Mouse (Mus musculus) activated CD4-positive, CD25-positive, alpha-beta regulatory T cell, adult 4 months (primary cell): ENCODE results near the gene Mrpl2. TPM values are rescaled to one million over a fixed set of nuclear protein-coding genes. Genes with fewer than 3 reads are reported as not detected.

ENCODE experiments used
- ATAC-seq: one replicate; pipeline ENCODE4 v1.8.0; 2017
- polyA plus RNA-seq, 2 experiments: library from polyadenylated mRNA; unstranded; fragments of 100-300 nt; shearing (Covaris generic); gene quantifications; one replicate each; pipeline ENCODE4 v1.2.1; 2017

The Mrpl2 gene
- polyA plus RNA-seq, result 10 to 100 TPM; 67.3 to 68.4 TPM

DNA sequence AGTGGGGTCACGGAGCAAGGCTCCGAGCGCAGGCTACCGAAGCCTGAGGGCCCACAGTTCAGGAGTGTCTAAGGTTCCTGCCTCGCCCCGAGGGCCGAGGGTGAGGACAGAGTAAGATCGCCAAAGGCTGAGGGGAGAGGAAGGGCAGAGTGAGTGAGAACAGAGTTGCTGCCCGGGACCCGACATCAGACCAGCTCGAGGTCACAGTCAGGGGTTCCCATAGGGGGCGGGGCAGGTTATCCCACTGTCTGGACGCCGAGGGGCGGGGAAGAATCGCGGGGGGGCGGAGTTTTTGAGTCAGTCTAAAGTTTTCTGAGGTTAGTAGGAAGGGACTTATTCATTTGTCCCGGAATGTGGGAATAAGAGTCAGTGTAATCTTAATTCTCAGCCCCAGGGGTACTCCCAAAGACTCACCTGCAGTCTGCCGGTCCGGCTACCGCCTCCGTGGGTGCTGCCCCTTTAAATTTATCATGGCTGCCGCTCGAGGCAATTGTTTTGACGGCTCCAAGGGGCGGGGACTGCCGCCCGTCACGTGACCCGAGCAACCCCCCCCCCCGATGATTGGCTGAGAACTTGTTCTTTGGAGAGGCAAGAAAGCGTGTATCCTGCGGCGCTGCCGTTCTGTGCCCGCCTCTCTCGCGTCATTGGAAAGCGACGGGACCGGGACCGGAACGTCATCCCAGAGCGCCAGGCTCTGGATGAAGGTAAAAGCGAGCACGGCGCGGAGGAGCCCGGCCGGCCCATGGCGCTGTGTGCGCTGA is at the start of gene Mrpl2, which contains the start of gene Klc4:
Gene Mrpl2 (plus strand): TSS at position 669 of the 761 bp plus-strand sequence.
Gene Klc4 (minus strand): TSS at position 462 of the 761 bp plus-strand sequence.
- peak; percentile 77 for ATAC-seq

DNA sequence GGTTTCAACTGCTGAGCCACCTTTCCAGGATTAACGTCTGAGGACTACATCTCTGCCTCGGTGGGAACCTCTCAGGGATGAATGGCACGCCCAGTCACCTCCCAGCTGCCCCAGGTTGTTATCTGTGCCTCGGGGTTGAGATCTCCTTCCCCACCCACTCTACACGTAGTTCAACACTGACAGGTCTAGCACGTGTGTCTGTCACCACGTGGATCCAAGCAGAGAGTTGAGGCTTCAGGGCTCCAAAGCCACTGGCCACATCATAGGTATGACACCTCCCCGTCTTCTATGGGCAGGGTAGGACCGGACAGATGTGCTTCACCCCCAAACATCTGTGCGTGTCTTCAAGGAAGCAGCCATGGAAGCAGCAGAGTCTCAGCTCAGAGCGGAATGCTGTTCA is 48.1 kb upstream of the Mrpl2 start:
- no peak for ATAC-seq

DNA sequence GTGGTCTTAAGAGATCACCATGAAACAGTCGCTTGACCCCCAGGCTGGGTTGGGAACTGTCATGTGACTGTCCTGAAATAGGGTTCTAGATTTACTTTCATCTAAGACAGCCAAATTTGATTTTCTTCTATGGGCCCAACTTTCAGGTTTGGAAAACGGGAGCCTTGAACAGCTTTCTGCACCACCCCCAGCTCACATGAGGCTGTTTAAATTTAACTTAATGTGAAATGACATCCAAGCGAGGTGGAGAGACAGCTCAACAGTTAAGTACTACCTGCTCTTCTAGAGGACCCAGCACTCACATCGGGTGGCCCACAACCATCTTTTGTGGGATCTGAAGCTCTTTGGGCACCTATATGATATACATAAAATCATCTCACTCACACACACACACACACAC is 47.1 kb upstream of the Mrpl2 start:
- ATAC-seq, result no peak

DNA sequence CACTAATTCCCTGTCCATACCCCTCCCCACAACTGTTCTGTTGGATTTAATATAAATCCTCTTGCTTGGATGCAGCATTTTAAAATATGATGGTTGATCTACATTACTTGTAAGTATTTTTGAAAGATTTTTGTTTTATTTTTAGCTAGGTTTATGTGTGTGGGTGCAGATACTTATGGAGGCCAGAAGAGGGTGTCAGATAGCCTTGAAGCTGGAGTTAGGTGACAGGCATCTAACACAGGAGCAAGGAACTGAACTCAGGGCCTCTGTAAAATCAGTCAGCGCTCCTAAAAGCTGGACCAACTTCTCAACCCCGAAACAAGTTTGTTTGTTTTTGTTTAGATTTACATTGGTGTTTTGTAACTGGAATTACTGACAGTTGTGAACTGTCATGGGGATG is 45.5 kb upstream of the Mrpl2 start:
- ATAC-seq, result no peak

DNA sequence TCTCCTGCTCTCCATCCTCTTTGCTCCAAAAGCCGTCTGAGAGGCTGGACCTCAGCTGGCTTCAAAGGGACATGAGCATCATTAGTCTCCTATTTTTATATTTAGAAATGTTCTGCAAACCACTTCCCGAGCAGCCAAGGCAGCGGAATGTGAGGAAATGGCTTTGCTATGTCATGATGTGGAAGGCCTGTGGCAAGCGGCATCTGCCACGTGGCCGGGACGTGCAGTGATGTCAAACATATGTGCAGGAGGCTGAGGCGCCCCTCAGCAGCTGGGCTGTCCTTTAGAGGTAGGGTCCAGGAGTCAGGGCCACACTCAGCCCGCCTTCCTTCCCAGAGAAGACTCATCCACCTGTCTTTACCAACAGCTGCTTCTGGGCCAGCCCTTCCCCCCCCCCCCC is 43.8 kb upstream of the Mrpl2 start:
- no peak for ATAC-seq

DNA sequence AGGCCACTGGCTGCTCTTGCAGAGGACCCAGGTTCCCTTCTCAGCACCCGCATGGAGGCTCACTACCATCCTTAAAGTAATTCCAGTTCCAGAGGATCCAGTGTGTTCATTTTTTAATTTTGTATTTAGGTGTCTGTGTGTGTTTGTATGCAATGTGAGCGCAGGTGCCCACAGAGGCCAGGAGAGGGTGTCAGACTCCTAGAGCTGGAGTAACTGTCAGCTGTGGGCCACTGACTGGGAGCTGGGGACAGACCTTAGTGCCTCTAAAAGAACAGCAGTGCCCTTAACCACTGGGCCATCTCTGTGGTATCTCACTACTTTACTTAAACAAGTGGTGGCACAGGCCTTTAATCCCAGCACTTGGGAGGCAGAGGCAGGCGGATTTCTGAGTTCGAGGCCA is 42.8 kb upstream of the Mrpl2 start:
- no peak for ATAC-seq

DNA sequence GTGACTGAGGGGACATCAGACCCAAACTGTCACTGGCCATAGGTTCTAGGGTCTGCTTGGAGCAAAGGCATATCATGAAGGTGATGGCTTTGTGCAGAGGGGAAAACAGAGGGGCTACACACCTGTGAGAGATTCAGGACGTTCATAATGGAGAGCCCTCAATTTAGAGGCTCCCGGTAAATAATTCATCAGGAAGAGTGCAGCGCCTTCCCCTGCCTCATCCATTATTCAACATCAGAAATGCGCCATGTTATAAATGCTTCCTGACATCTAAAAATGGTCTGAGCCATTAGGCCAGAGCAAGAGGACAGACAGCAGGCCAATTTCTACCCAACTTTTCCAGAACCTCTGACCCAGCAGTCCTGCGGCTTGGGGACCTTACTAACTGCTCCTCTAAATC is 40.9 kb upstream of the Mrpl2 start:
- no peak for ATAC-seq

DNA sequence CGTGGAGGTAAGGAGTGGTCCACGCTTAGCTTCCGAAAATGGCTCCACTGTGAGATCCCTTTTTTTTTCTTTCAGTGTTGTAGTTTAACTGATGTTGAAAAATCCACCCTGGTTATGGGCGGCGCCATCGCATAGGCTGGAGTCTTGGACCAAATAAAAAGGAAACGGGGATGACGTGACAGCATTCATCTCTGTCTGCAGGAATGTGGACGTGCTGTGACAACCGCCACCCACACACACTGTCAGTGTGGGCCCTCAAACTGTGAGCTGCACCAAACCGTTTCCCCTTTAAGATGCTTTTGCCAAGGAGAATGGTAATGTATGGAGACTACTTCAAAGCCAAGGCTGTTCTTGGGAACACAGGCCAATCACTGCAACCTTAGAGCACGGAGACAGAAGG is 40.0 kb upstream of the Mrpl2 start:
- no peak for ATAC-seq

DNA sequence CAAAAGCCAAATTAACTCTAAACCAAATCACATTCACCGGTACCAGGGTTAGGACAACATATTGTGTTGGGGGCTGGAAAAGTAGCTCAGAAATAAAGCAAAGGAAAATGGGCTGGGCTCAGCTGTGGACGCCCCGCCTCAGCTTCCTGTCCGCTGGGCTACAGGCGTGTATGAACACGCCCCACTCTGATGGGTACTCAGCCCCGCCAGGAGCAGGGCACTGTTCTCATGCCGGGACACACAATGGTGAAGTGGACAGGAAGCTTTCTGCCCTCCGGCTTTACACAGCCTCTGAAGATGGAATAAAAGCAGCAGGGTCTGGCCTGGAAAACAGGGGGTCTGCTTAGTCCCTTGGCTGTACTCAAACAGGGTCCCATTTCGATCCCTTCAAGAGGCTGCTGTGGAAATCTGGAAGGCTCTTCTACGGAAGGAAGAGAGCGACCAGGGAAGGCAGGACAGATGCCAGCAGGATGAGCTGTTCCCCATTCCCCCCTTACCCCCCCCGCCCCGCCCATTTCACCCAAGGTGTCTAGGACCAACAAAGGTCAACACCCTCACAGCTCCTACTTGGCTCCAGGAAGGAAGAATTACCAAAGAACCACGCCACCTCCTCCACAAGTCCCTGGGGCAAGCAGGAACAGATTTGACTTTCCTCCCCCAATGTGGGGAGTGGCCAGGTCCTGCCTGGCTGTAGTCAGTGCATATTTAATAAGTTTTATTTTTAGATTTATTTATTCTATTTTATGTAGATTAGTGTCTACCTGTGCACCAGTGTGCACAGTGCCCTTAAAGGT is 36.1 kb upstream of the Mrpl2 start:
- no peak for ATAC-seq

DNA sequence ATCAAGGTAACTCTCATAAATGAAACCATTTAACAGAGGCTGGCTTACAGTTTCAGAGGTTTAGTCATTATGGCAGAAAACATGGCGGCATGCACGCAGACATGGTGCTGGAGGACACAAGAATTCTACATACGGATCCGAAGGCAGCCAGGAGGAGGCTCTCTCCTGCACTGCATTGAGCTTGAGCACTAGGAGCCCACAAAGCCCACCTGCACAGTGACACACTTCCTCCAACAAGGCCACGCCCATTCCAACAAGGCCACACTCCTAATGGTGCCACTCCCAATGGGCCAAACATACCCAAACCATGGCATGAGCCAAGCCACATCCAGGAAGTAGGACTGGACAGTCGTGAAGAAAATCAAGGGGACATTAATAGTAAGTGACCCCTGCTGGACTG is 34.7 kb upstream of the Mrpl2 start:
- no peak for ATAC-seq

DNA sequence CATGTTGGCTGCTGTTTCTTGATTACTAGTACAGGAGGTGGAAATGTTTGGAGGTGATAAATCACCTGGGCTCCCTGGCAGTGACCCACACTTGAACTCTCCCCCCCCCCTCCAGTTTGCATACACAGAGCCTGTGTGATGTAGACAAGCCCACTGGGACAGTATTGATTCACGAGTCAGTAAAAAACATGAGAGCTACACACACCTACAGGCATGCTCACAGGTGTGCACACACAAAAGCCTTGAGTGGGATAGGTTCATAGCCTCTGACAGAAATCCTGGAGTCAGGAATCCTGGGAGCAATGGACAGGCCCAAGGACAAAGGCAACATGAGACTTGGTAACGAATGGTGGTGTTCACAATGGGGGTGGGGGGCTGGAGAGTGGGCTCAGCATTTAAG is 33.8 kb upstream of the Mrpl2 start:
- no peak for ATAC-seq

DNA sequence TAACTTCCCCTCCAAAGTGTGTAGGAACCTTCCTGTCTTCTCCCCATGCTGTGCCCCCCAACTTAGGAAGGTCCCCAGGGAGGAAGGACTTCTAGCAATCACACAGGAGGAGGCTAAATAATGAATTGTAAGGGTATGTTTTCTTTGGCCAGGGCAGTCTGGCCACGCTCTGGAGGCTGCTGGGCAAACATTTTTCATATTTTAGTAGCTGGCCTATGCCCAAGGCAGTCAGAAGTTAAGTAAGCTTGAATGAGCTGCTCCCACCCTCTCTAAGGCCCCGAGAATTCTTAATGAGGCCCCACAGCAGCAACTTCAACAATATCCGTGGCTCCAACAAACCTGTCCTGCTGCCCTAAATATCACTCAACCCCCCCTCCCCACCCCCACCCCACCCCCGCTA is 33.2 kb upstream of the Mrpl2 start:
- ATAC-seq, result no peak

DNA sequence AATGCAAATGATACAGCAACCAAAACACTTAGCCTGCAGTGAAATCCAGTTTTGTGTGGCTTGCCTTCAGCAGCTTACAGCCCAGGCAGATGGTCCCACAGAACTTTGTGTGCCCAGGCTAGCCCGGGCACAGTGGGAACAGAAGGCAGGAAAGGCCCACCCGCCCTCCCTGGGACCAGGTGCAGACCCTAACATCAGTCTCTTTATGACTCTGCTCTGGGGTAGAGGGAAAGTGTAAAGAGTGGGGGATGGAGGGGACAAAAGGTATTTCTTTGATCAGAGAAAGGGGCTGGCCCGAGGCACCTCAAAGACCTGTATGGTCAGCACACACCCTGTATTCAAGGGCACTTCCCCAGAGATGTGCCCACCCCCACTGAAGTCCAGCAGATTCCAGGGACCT is 32.8 kb upstream of the Mrpl2 start:
- no peak for ATAC-seq

DNA sequence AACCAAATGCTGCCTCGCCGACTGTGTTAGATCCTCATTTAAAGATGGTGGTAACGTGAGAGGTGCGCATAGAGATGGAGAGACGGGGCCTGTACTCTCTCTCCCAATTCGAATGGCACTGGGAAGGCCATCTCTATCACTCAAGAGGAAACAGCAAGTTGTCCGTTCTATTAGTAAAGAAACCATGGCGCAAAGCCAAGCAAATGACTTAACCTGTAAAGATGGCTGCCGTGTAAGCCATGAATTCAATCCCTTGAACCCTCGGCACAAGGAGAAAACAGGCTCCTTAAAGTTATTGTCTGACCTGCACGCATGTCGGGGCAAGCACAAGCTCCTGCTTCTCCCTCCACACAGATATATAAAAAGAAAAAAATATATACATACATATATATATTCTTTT is 28.2 kb upstream of the Mrpl2 start:
- ATAC-seq, result no peak

DNA sequence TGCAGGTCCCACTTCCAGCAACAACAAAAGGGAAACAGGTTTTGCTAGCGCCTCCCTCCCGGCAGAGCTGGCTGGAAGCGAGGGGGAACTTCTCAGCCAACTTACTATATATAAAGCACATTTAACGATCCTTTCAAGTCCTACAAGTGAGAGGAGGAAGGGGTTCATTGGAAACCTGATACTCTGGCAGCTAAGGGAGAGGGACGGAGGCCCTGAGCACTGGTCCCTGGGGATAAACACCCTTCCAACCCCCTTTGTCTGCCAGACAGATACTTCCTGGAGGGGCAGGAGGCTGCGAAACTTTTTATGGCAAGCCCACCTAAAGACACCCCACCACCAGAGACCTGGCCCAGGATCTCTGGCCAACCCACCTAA is 27.6 kb upstream of the Mrpl2 start:
- ATAC-seq, result no peak

DNA sequence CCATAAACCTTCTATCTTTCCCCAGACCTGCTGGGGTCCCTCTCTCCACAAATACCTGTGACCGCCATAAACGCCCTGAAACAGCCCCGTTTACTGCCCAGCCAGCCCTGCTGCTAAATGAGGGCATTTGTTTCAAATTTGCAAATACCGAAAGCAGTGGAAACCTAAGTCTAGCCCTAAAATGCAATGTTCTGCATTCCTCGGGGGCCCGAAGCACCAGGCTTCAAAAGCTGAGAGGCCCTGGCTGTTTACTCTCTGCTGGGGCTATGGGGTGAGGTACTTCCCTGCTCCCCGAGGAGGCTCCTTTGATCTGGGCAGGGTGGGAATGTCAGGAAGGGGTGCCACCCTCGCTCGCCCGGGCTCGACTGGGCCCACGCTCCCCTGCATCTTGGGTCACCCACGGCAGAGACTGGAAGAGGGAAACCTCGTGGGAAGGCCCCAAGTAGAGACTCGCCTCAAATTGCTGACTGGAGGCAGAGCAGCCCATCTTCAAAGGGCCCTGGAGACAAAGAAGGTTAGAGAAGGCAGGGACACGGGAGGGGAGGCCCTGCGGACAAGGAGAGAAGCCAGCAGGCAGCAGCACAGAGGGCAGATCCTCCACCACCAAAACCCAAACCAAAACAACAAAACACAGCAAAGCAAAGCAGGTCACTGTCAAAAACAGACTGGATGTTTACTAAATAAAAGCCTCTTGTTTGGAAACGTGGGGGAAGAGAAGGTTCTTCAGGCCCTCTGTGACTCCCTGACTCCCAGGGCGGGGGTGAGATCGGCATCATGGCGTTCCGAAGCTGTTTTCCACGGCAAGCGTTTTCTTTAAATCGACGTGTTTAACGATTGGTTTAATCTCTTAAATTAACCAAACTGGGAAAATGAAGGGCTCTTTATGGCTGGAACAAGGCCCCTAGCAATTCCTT is 27.0 kb upstream of the Mrpl2 start:
- ATAC-seq, result no peak

DNA sequence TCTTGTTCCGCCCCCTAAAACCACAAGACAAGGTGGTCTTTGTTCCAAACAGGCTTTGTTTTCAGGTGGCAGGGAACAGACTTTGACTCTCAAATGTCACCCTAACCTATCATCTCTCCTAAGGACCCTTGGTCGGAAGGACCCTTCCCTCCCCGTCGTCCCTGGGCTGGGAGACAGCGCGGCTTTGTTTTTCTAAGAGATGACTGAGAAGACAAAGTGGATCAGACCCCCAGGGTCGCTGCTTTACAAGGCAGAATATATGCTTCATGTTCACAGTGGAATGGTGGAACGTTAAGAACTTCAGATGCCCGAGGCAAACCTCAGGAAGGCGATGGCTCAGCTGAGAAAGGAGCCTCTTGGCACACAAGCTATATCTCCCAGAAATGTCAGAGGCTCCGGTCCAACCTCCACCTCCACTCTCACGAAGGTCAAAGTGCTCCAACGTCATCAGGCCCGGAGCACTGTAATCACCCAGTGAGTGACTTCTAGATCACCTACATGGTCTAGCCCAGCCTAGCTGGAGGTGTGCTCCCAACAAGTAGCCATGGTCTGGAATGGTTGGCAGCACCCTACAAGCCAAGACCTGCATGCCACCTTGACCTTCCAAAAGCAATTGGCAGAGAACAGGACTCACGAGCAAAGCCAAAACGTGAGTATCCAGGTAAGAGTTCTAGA is 26.2 kb upstream of the Mrpl2 start:
- no peak for ATAC-seq

DNA sequence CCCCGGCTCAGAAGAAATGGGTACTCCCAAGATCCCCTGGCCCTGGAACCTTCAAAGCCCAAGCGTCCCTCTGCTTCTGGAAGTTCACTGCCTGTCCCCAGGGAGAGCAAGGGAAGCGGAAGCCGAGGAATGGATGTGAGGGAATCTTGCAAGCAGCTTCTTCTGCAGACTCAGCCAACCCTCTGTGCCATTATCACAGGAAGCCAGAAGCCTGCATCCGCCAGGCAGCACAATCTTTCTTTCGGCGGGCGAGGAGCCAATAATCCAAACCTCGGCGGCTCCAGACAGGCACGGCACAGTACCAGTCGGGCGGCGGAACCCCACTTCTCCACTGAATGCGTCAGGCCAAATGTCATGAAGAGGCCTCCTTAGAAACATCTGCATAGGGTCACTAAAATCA is 24.7 kb upstream of the Mrpl2 start:
- no peak for ATAC-seq

DNA sequence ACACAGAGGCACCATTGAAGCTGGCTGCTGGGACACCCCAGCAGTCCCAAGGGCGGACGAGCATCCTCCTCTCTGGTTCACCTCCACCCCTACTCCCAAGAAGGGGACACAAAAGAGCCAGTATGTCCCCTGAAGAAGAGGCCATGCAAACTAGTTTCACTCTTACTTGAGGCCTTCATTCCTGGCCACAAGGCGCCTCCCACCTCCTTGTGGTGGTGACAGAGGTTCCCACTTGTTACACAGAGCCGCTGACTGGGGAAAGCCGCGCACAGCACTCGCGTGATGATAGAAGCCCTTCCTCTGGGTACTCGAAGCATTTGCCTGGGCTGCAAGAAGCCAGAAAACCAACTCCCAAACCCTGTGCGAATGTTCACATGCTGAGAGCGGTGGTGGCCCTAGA is 23.8 kb upstream of the Mrpl2 start:
- ATAC-seq, result no peak

DNA sequence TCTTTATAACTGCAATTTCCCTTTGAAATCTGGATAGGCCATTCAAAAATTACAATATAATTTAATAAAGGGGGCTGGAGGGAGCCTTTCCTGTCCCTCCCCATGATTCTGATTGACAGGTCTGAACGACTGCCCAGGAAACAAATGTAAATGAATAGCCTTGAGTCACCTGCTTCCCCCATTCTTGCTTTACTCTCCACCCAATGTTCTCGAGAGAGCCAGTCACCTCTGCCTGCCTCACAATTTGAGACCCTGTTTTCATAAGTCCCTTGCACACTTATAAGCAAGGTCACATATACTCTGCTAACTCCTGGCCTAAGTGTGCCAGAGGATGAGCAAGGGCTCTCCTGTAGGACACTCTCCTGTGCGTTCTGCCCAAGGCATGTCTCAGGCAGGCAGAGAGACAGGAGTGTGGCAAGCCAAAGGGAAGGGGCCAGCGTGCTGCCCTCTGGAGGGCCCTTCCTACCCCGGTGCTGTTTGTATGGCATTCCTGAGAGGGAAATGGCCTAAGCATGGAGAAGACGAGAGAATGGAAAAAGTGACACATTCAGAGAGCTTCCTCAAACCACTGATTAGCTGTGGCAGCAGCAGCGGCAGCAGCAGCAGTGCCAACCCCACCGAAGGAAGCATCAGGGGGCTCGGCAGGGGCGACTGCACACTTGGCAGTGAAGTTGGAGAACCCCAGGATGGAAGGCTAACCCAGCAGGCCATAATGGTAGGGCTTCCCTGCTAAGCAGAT is 22.0 kb upstream of the Mrpl2 start:
- ATAC-seq, result no peak

DNA sequence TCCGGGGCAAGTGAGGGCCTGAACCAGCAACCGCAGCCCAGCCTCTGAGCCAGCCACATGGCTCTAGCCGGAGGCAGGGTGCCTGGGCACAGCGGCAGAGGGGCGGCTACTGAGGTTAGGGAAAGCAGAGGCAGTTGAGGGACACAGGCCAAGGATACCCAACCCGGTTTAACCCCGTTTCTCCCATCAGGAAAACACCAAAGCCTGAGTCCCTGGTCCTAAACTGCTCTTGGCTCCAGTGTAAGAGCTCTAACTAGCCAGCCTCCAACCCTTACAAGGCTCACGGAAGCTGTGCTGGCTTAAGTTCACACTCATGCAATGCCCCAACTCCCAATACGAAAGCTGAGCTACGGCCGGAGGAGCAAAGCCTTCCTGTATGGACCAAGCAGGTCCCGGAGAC is 21.4 kb upstream of the Mrpl2 start:
- ATAC-seq, result no peak

DNA sequence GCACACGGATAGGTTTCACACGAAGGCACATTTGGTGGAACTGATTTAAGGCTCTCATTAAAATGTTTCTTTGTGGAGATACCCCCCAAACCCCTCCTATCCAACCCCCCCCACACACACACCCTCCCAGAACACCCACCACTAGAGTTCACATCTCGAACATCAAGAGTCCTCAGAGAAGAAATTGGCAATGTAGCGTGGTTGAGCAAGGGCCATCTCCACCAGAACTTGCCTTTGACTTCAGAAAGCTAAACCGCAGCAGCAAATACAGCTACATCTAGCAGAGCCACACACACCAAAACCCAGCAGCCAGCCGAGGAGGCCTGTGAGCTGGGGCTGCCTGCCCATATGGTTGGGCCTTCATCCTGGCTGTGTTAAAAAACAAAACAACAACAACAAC is 18.6 kb upstream of the Mrpl2 start:
- no peak for ATAC-seq
